Mouse (Mus musculus) CH12F3 (cell line): ENCODE measurements around the gene Tnni2.

Experiments used
- in situ Hi-C: fragments of 300-500 bp; cut with MboI; formaldehyde crosslinking; loops from 2 replicates; pipeline ENCODE4 v1.14.3; 2020; ENCODE audit warnings: low sequenced_read_pairs

Tnni2 gene

DNA sequence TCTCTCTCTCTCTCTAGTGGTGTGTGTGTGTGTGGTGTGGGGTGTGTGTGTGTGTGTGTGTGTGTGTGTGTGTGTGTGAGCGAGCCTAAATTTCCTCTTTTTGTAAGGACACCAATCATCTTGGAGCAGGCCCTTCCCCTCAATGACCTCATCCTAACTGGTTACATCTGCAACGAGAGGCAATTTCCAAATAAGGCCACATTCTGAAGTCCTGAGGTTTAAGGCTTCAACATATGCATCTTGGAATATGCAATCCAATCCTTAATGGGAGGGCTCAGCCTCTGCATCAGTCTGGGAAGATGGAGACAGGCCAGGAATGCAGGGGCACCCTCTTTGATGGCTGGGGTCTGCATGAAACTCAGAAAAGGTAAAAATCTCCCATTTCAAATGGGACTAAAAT is 16.4 kb downstream of the Tnni2 start:
- in situ Hi-C loops = no loop called here

GRCm38 (mm10) chr7:142458676-142459298 is 17.2 kb downstream of the Tnni2 start:
- in situ Hi-C loops = no loop called here

DNA sequence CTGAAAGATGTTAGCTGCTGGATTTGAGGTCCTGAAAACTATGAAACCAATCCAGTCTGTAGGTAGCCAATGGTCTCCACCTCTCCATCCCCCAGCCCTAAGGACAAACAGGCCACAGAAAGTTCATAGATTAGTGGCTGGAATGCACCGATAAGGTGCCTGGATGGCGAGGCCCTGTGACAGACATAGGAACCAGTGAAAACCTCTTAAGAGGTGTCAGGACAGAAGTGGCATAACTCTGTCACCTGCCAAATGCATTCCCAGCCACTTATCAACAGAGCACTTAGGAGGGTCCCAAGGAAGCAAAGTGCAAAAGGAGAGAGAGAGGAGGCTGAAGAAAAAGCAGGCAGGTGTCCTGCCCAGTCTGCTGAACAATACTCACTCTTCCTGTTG is 17.7 kb downstream of the Tnni2 start:
- in situ Hi-C loops = no loop called here

DNA sequence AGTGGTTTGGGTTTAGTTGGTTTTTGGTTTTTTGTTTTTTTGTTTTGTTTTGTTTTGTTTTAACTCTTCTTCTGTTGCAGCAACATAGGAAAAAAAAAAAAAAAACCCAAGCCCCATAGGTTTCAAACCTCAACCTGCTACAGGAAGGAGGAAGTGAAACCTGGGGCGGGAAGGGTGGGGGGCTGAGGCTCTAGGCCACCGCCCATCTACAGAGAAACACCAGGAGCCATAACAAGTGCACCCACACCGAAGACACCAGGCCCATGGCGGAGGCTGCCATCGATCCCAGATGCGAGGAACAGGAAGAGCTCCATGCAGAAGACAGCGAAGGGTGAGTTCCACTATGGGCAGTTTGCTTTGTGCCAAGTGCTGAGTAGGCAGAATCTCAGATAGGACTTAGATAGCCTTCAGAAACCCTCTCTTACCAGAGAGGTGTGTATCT is 19.0 kb downstream of the Tnni2 start, which contains the start of gene Lsp1:
TSS of gene Lsp1 (plus strand) at position 174 of the 442 bp plus-strand sequence.
- in situ Hi-C loops = no loop called here

DNA sequence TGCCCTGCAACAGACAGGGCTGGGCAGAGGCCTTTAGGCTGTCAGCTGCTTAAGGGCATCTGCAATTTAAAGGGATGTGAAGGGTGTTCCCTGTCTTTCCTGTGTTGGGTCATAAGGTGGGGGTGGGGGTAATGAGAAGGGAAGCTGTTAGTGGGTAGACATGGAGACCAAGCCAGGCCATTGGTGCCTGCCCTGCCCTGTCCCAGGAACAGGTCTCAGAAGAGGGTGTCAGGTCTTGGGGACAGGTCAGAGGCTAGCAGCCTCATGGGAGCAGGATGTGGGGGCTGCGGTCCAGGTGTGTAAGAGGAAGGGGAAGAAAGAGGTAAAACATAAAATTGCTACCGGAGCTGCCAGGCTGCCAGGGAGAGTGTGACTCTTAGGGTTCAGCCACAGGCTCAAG is 19.8 kb downstream of the Tnni2 start:
- in situ Hi-C loops = no loop called here

DNA sequence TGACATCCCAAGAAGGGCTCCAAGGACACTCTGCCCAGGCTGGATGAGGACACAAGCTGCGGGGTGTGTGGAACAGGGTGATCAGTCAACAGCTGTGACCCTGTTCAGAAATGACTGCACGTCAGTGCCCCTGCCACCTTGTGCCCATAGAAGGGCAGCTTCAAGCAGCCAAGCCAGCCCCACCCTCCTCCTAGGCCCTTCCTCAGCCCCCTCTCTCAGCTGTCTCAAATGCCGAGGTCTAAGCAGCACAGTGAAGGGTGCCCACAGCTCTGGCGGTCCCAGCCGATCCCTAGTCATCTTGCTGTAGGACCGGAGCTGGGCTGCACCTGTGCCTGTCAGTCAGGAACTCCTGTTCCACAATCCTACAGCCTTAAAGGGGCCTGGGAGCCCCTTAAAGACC is 20.6 kb downstream of the Tnni2 start:
- in situ Hi-C loops = no loop called here

DNA sequence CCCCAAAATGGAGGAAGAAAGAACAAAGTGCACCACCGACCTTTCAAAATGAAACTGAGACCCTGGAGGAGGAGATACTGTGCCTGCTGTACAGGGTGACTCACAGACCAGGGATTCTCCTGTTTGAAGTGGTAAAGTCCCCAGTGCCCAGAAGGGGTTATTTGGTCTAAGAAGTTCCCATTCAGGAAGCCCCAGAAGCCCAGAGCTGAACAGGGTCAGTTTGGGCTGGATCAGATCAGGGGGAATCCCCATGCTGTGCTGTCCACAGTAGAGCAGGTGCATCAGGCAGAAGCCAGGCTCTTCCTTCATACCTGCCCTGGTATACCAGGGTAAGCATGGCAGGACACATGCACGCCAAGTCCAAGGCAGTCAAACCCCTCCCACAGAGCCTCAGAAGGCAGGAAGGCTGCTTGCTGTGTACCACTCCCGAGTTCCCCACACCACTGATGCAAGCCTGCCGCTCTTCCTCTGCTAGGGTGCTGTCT is 21.0 kb downstream of the Tnni2 start:
- in situ Hi-C loops = no loop called here

DNA sequence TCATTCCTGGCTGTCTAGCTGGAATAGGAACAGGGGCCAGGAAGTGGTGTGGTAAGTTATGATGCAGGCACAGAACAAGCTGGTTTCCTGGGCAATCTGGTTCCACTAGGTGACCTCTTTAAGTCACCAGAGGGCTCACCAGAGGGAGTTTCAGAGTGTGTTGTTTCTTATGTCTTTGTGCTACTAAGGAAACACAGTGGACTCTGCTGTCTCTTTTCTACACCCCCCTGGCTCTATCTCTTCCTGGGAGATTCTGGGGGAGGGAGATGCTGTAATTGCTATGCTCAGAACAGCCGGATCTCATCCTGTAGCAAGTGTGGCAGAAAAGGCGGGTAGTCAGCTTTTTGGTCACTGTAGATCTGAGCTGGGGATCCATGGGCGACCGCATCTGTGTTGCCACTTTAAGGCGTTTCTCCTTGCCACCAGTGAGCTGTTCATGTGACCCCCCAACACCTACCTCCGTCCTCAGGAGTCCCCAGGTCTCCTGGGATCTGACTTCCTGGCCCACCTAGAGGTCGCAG is 28.6 kb downstream of the Tnni2 start:
- in situ Hi-C loops = no loop called here

DNA sequence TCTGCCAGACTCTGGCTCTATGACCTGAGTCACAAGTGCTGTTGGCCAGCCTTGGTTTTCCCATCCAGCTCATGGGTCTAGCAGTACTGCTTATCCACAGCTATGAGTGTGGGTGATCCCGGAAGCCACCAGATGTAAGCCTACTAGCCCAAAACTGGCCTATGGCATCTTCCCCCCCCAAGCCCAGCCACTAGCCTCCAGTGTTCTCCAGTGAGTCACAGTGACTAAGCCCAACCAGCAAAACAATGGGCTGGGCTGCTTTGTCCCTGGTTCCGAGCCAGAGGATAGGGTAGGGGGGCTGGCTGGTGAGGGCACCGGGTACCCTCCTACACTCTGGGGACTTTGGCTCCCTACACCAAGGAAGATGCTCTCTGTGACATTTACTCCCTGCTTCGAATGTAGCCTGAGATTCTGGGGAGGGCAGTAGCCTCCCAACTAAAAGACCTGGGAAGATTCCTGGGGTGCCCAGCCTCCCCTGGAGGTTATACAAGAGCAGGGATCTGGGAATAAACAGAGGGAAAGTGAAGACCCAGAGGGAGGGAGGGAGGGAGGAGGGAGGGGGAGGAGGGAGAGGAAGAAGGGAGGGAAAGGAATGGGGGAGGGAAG is 29.3 kb downstream of the Tnni2 start:
- in situ Hi-C loops = no loop called here

- in situ Hi-C loops = no loop called here
Observed at GRCm38 (mm10) chr7:142471414-142471861, 29.8 kb downstream of the Tnni2 start.

GRCm38 (mm10) chr7:142471884-142472570 is 30.4 kb downstream of the Tnni2 start:
- in situ Hi-C loops = no loop called here

DNA sequence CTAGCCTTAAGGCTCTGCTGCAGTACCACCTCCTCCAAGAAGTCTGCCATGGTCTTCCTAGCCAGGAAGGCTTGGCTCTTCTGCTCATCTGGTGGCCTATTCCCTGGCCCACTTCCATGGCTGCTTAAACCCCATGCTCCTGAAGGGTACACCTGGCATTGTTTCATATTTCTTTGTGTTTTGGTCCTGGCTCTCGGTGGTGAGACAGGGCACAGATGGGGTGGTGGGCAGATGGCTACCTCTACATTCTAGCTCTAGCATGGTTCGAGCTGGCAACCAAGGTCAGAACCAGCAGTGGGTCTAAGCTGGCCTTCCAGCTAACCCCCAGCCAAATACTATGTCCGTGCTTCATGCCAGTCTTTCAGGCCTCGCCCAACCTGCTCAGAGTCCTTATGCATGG is 31.3 kb downstream of the Tnni2 start:
- in situ Hi-C loops = no loop called here

- in situ Hi-C loops = no loop called here
Observed at GRCm38 (mm10) chr7:142473476-142473875, 31.9 kb downstream of the Tnni2 start.

DNA sequence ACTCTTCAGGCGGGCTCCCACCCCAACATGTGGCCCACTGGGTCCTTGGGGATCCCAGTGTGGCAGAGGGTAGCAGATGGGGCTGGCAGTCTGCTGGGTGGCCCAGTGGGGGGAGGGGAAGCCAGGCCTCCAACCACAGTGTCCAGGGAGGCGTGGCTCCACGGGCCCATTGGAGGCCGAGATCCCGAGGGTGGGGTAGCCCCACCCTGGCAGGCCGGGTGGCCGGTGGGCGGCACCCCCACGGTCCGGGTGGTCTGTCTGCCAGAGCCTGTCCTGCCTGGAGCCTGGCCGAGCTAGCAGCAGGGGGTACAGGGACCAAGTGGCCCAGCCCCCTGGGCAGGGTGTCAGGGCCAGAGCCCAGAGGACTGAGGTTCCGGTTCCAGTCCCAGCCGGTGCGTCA is 33.2 kb downstream of the Tnni2 start:
- in situ Hi-C loops = no loop called here

DNA sequence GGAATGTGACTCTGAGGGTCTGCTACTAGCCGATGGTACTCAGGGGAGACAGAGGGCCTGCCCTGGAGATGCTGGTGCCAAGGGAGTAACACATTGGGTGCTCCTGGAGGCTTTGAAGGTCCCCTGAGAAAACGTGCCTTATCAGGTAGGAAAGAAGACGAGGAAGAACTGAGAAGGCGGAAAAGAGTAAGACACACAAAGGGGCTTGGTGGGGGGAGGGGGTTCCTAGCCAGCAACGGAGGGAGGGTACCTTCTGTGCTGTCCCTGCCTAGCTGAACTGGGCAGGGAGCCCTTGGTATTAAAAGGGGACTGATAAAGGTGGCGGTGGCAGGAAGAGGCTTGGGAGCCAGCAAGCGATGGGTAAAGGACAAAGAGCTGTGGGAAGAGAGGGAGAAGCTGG is 34.0 kb downstream of the Tnni2 start:
- in situ Hi-C loops = no loop called here

DNA sequence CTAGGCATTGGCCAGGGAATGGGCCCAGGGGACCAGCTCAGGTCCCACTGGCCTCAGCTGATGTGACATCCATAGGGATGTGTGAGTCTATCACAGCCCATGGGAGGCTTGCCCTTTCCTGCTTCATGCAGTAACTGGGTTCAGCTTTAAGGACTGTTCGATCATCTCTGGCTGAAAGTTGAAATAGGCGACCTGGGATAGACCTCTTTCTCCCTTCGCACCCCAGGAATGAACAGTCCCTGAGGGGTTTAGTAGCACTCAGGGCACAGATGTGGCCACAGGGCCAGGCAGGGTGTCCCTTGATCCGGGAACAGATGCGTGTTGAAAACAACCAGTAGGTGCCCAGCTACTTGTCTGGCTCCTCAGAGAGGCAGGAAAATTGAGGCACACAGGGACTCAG is 34.7 kb downstream of the Tnni2 start:
- in situ Hi-C loops = no loop called here

- in situ Hi-C loops = no loop called here
Observed at GRCm38 (mm10) chr7:142476795-142477452, 35.3 kb downstream of the Tnni2 start.

DNA sequence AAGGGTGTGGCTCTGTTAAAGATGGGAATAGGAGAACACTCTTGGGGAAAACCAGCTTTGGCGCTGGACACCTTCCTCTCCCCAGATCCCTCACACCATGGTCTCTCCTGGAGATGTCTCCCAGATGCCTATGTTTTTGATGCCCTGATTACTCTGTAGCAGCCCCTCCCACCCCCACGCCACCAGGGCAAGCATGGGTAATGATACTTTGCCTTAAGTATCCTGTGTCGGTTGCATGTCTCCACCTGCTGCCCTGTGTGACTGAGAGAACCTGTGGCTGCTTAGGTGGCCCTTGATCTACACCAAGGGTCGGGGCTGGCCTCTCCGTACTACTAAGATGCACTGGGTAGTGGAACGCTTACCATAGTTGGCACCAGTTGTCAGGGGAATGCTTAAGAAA is 36.4 kb downstream of the Tnni2 start:
- in situ Hi-C loops = no loop called here

GRCm38 (mm10) chr7:142478574-142478973 is 37.0 kb downstream of the Tnni2 start:
- in situ Hi-C loops = no loop called here

GRCm38 (mm10) chr7:142479307-142479706 is 37.7 kb downstream of the Tnni2 start:
- in situ Hi-C loops = no loop called here

DNA sequence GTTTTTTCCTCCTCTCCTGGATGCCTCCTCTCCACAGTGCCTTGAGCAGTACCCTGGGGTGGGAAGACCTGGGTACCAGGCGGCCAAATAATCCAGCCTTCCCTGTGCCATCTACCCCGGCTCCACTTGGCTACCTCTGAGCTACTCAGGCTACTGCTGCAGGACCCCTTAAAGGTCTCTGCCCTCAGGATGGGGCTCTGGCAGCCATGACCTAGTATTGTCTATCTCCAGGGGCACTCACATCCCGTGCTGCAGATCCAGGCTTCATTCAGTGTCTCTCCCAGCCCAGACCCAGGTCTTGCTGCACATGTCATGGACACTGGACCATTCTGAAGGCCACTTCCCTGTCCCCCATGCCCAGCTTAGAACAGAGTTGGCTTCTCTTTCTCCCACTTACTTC is 38.3 kb downstream of the Tnni2 start:
- in situ Hi-C loops = no loop called here
